Mouse (Mus musculus) ES-E14 (cell line): ENCODE results near the gene Glce.

ENCODE experiments used
- CHD2 ChIP-seq: IDR thresholded peaks from 2 replicates; pipeline ENCODE4 v1.6.1; 2014; ENCODE audit warnings: mild to moderate bottlenecking, low read depth, low read length, inconsistent platforms
- HCFC1 ChIP-seq: IDR thresholded peaks from 2 replicates; pipeline ENCODE4 v1.6.1; 2012; ENCODE audit warnings: low read length, inconsistent platforms, borderline replicate concordance; ENCODE audit not compliant: insufficient read depth
- MAFK ChIP-seq: IDR thresholded peaks from 2 replicates; pipeline ENCODE4 v1.6.1; 2014; ENCODE audit warnings: mild to moderate bottlenecking, low read depth, low read length, inconsistent platforms; ENCODE audit not compliant: insufficient read depth
- ZC3H11A ChIP-seq: IDR thresholded peaks from 2 replicates; pipeline ENCODE4 v1.6.1; 2012; ENCODE audit warnings: low read depth, mild to moderate bottlenecking, inconsistent platforms, low read length, borderline replicate concordance

GRCm38 (mm10) chr9:62057881-62058506 is 64.5 kb downstream of the Glce start:
- no peak for TF ChIP-seq HCFC1
- no peak for TF ChIP-seq MAFK
- no peak for TF ChIP-seq CHD2
- TF ChIP-seq ZC3H11A, result no peak
